Mouse (Mus musculus) midbrain, postnatal 0 days (tissue): Measurements from ENCODE around the gene Gm12258. TPM values are rescaled to one million over a fixed set of nuclear protein-coding genes. Genes with fewer than 3 reads are reported as not detected.
"Not testable (repeated sequence)": the region's sequence is repeated elsewhere in the genome, so short reads cannot be mapped to it uniquely, and the experiment has no call there.

Experiments
- ATAC-seq: fragments of 200-750 bp; cut with Nextera tagmentation; 2 replicates; pipeline ENCODE4 v1.8.0; 2017; ENCODE audit warnings: moderate number of reproducible peaks, mild to moderate bottlenecking, moderate TSS enrichment, moderate library complexity; ENCODE audit not compliant: low FRiP score
- DNase-seq: peaks from one replicate; pipeline ENCODE4 v3.0.0-alpha.2; 2015; ENCODE audit warnings: low spot score
- H3K27ac ChIP-seq: fragments of 300-500 bp; sonication (generic); 2 replicates; pipeline ENCODE4 v1.5.1; 2014; ENCODE audit warnings: low read depth, mild to moderate bottlenecking, low read length, mixed read lengths
- H3K27me3 ChIP-seq: fragments of 300-500 bp; sonication (generic); 2 replicates; pipeline ENCODE4 v1.6.1; 2014; ENCODE audit warnings: low read length, control low read depth, mixed read lengths; ENCODE audit not compliant: insufficient read depth
- H3K36me3 ChIP-seq: fragments of 300-500 bp; sonication (generic); 2 replicates; pipeline ENCODE4 v1.6.1; 2014; ENCODE audit warnings: low read length, control low read depth, mixed read lengths; ENCODE audit not compliant: insufficient read depth
- H3K4me1 ChIP-seq: fragments of 300-500 bp; sonication (generic); 2 replicates; pipeline ENCODE4 v1.6.1; 2014; ENCODE audit warnings: mild to moderate bottlenecking, control low read depth, antibody characterized with exemption, low read length, mixed read lengths; ENCODE audit not compliant: insufficient read depth
- H3K4me2 ChIP-seq: fragments of 300-500 bp; sonication (generic); 2 replicates; pipeline ENCODE4 v1.6.1; 2014; ENCODE audit warnings: low read depth, mild to moderate bottlenecking, low read length, mixed read lengths; ENCODE audit not compliant: poor library complexity, severe bottlenecking
- H3K4me3 ChIP-seq: fragments of 300-500 bp; sonication (generic); 2 replicates; pipeline ENCODE4 v1.5.1; 2014; ENCODE audit warnings: low read depth, mild to moderate bottlenecking, low read length, moderate library complexity
- H3K9ac ChIP-seq: fragments of 300-500 bp; sonication (generic); replicated peaks from 2 replicates; pipeline ENCODE4 v1.6.1; 2014; ENCODE audit warnings: mild to moderate bottlenecking, low read length, moderate library complexity, mixed read lengths; ENCODE audit not compliant: poor library complexity, severe bottlenecking
- H3K9me3 ChIP-seq: fragments of 300-500 bp; sonication (generic); 2 replicates; pipeline ENCODE4 v1.6.1; 2016; ENCODE audit warnings: low read length, control low read depth
- CTCF ChIP-seq: IDR thresholded peaks from 2 replicates; pipeline ENCODE4 v1.5.1; 2016; ENCODE audit warnings: antibody characterized with exemption, mild to moderate bottlenecking
- WGBS: fragments of 180-500 bp; shearing (Covaris S2); extraction: QIAGEN DNeasy Blood & Tissue Kit; methylation state at CpG from one replicate; pipeline ENCODE4 v1.1.7; 2014; 5-methylcytosine and 5-hydroxymethylcytosine counted together
- polyA plus RNA-seq: library from polyadenylated mRNA; unstranded; fragments of >200 nt; fragmentation: Nextera tagmentation; extraction: Ambion mirVana; gene quantifications from 2 replicates; pipeline ENCODE4 v1.2.1, GENCODE M21; 2015
- total RNA-seq: library from RNA; depleted of rRNA; stranded (reverse); fragments of >200 nt; gene quantifications from 2 replicates; pipeline ENCODE4 v1.2.3, GENCODE M21; 2014; rRNA removed

Gm12258 gene
- 13.6 and 20.2 TPM in 2 replicates for total RNA-seq
- 10.5 and 13.5 TPM in 2 replicates for polyA plus RNA-seq

DNA sequence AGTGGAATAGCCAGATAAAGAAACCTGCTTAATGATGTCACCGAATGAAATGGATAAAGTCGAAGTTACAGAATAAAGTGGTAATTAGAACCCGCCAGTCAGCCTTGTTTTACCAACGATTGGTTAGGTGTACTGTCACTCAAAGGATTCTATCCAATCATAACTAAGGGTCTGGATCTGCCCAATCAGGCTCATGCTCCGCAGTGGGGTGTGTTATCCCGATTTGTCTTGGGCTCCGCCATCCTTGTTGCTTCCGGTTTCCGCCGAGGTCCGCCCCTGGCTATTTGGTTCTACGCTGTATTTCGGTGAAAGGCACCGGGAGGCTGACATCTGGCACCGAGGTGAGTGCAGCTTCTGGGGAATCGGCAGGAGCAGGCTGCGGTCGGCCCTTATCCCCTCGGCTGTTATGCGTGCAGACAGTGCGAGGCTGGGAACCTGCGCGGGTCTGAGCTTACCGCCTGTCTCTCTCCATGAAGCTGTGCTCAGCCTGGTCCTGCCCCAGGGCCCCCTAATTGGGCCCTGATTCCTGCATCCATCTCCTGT, at the start of gene Gm12258:
Gene Gm12258, plus strand, starts transcription at position 240 of the 543 bp plus-strand sequence.
- TF ChIP-seq CTCF = no peak
- DNase-seq (peak; percentile 99), ATAC-seq (peak; percentile 100)
- Histone ChIP-seq H3K9ac (peak within 1 kb of the TSS; percentile 93), H3K27ac (peak within 1 kb of the TSS; percentile 90), H3K4me1 (peaks cover 10% of the 10 kb centered on the region; the same call in 1 of the 2 replicates), H3K27me3 (no peaks in the 10 kb centered on the region), H3K4me3 (peak within 1 kb of the TSS; percentile 81), H3K36me3 (peaks cover 11% of the 10 kb centered on the region), H3K4me2 (peak within 1 kb of the TSS; percentile 83), H3K9me3 (no peaks in the 10 kb centered on the region)
- WGBS = under 1% methylated on average over 24 of the region's 24 CpGs

DNA sequence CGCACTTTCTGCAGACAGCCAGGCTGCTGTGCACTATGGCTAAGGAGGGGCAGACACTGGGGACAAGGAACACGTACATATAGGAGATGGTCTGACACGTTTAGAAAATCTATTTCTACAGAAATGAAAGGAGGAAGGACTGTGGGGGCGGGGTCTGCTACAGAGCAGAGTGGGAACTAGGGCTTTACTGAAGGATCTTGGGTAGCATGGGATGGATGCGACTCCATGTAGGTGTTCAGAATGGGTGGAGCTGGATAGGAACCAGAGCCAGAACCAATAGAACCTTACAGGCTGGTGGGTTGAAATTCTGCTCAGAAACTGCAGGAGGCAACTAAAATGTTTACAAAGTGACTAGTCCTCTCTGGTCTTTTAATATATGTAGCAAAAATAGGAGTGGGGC, 47.2 kb upstream of the Gm12258 start:
- Histone ChIP-seq H3K9ac (no peak overlapping the region), H3K9me3 (no peaks in the 10 kb centered on the region), H3K4me3 (no peak overlapping the region), H3K4me2 (no peak overlapping the region), H3K27ac (no peak overlapping the region), H3K36me3 (no peaks in the 10 kb centered on the region), H3K27me3 (no peaks in the 10 kb centered on the region), H3K4me1 (peaks cover 4% of the 10 kb centered on the region; the same call in 1 of the 2 replicates)
- WGBS = 84% methylated on average over 5 of the region's 5 CpGs
- DNase-seq = no peak
- TF ChIP-seq CTCF = no peak
- no peak for ATAC-seq

DNA sequence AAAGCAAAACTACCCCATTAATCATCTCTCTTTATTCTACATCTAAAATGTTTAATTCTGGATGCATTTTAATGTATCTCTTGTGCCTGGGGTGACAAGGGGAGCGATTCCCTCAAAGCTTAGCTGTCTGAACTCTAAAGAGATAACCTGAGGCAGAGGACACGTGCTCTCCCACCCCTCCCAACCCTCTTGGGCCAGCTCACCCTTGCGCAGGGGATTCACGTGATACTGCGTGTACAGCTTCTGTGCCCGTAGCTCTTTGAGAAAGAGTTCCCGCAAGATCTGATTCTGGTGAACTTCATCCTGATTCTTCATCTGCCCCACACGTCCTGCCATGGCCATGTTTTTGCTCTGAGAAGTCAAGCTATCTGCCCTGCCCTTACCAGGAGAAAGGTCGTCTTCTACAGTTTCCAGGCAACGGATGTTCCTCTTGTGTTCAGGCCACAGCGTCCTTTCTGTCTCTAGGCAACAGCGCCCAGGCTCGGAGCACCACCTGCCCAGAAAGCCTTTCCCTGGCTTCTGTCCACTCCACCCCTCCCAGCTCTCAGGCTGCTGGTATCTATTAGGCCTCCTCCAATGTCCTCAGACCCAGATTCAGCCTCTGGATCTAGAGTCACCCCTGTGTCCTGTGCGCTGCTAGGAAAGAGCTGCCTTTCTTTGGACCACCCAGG, 45.3 kb upstream of the Gm12258 start, which contains the start of gene Fam183b:
Gene Fam183b, minus strand, starts transcription at position 403 of the 671 bp plus-strand sequence.
- Histone ChIP-seq H3K27ac (no peak within 1 kb of the TSS), H3K4me2 (peak within 1 kb of the TSS; percentile 36), H3K9ac (0 out of 2 replicates have a peak within 1 kb of the TSS, but pooled peaks have one; percentile 19), H3K4me1 (peaks cover 4% of the 10 kb centered on the region; the same call in 1 of the 2 replicates), H3K27me3 (no peaks in the 10 kb centered on the region), H3K36me3 (no peaks in the 10 kb centered on the region), H3K4me3 (no peak within 1 kb of the TSS), H3K9me3 (no peaks in the 10 kb centered on the region)
- TF ChIP-seq CTCF = no peak
- DNase-seq (peak; percentile 73), ATAC-seq (peak; percentile 71)
- 23% methylated on average over 14 of the region's 14 CpGs for WGBS

DNA sequence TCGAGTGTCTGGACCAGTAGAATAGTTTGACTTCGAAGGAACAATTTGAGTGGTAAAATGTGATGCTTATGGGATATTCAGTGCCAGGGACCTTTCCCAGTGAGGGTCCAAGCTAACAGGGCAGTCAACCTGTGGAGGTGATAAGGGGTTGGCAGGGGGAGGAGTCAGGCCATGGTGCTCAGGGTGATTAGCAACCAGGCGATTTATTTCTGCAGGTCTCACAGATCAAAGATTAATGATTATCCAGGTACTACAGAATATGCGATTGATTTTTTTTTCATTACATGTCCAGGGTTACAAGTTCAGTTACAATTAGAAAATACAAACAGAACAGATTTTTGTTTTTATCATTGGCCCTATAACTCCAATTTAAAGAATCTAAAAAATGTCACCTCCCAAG, 43.1 kb upstream of the Gm12258 start:
- Histone ChIP-seq H3K27ac (no peak overlapping the region), H3K9ac (no peak overlapping the region), H3K9me3 (no peaks in the 10 kb centered on the region), H3K27me3 (no peaks in the 10 kb centered on the region), H3K36me3 (no peaks in the 10 kb centered on the region), H3K4me2 (no peak overlapping the region), H3K4me3 (no peak overlapping the region), H3K4me1 (peaks cover 4% of the 10 kb centered on the region; the same call in 1 of the 2 replicates)
- ATAC-seq (no peak), DNase-seq (no peak)
- WGBS = 81% methylated on average over 4 of the region's 4 CpGs
- no peak for TF ChIP-seq CTCF

DNA sequence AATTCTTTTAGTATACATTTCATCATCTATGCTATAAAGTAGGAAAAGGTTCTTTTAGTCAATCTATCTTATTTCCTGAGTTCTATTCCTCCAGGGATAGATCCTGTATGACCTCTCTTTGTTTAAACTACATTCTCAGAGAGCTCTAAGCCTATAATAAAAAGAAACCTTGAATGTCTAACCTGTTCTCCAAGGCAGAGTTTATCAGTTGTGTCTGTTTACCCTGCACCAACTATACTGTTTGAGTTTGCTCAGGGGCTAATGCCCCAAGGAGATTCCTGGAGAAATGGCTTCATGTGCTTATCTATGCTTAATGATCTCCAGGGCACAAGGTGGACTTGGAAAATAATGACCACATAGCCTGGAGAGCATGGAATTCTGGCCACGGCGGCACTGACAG, 42.6 kb upstream of the Gm12258 start:
- ATAC-seq = no peak
- DNase-seq = no peak
- Histone ChIP-seq H3K36me3 (no peaks in the 10 kb centered on the region), H3K27ac (no peak overlapping the region), H3K9me3 (no peaks in the 10 kb centered on the region), H3K27me3 (no peaks in the 10 kb centered on the region), H3K4me2 (no peak overlapping the region), H3K4me1 (peaks cover 4% of the 10 kb centered on the region; the same call in 1 of the 2 replicates), H3K4me3 (no peak overlapping the region), H3K9ac (no peak overlapping the region)
- WGBS = 81% methylated on average over 2 of the region's 2 CpGs
- TF ChIP-seq CTCF = no peak

DNA sequence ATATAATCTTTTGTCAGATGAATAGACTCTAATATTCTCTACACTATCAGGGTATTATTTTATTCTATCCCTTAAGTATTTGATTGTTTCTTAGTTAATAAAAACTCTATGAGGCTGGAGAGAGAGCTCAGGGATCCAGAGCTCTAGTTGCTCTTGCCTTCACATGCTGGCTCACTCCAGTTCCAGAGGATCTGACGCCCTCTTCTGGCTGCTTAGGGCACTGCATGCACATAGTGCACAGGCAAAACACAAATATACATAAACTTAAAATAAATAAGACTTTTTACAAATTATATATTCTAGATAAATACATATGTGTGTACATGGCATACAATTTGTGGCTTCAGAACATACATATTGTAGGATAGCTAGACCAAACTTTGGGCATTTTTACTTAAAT, 35.0 kb upstream of the Gm12258 start:
- peak; percentile 53 for TF ChIP-seq CTCF
- ATAC-seq (no peak), DNase-seq (no peak)
- Histone ChIP-seq H3K27ac (no peak overlapping the region), H3K4me2 (no peak overlapping the region), H3K9ac (no peak overlapping the region), H3K36me3 (no peaks in the 10 kb centered on the region), H3K27me3 (no peaks in the 10 kb centered on the region), H3K9me3 (no peaks in the 10 kb centered on the region), H3K4me1 (no peaks in the 10 kb centered on the region), H3K4me3 (no peak overlapping the region)
- WGBS = 3% methylated on average over 1 of the region's 1 CpGs

DNA sequence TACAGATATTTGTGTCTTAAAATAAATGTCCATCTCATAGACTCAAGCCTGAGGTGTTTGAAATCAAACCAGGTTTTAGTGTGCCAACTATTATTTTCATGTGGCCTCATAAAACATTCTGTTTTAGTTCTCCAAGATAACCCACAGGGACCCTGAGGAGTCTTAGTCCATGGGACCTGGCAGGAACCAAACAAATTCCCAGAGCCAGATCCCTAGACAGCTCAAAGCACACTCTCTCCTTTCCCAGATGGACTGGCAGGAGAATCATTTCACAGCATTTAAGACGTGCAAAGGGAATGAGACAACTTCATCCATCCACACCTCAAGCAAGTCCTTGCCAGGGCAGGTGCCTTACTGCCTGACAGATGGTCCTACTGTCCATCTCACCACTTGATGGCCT, 32.3 kb upstream of the Gm12258 start, which contains the start of gene Olfr313:
Gene Olfr313, plus strand, starts transcription at position 301 of the 400 bp plus-strand sequence.
- DNase-seq, H3K9ac ChIP-seq, H3K36me3 ChIP-seq, H3K9me3 ChIP-seq, H3K4me3 ChIP-seq, H3K27ac ChIP-seq, H3K27me3 ChIP-seq, ATAC-seq, H3K4me1 ChIP-seq, H3K4me2 ChIP-seq: not testable (repeated sequence)
- 50% methylated on average over 1 of the region's 1 CpGs for WGBS
